Mouse (Mus musculus) lung, postnatal 0 days (tissue): ENCODE results near the gene Ly86.

Experiments
- CTCF ChIP-seq: IDR thresholded peaks from 2 replicates; pipeline ENCODE4 v1.5.1; 2016; ENCODE audit warnings: antibody characterized with exemption, mild to moderate bottlenecking
- EP300 ChIP-seq: IDR thresholded peaks from 2 replicates; pipeline ENCODE4 v1.6.1; 2016; ENCODE audit warnings: antibody characterized with exemption, mild to moderate bottlenecking, control low read depth

GRCm38 (mm10) chr13:37453203-37453602, 108.2 kb downstream of the Ly86 start:
- TF ChIP-seq CTCF, result peak; percentile 98
- TF ChIP-seq EP300, result peak; percentile 80
